Mouse (Mus musculus) WW6 (cell line): ENCODE results near the gene Tstd3.

ENCODE experiments used
- DNase-seq: peaks from one replicate; pipeline ENCODE4 v3.0.0-alpha.2; 2013; ENCODE audit warnings: low read depth, low spot score

The Tstd3 gene

GRCm38 (mm10) chr4:21766863-21767304, at the start of gene Tstd3, which contains the start of gene Usp45:
Gene Tstd3, minus strand, starts transcription at chr4:21767212.
Gene Usp45, plus strand, starts transcription at chr4:21767156.
- no peak for DNase-seq

GRCm38 (mm10) chr4:21814029-21814428, 47.0 kb upstream of the Tstd3 start:
- peak; percentile 53 for DNase-seq

- DNase-seq: no peak
Observed at GRCm38 (mm10) chr4:21812635-21813034, 45.6 kb upstream of the Tstd3 start.

- DNase-seq: no peak
Observed at GRCm38 (mm10) chr4:21810608-21811007, 43.6 kb upstream of the Tstd3 start.

GRCm38 (mm10) chr4:21807204-21807603, 40.2 kb upstream of the Tstd3 start:
- no peak for DNase-seq

- DNase-seq: no peak
Observed at GRCm38 (mm10) chr4:21801620-21802019, 34.6 kb upstream of the Tstd3 start.

GRCm38 (mm10) chr4:21801013-21801412, 34.0 kb upstream of the Tstd3 start:
- DNase-seq: no peak

- DNase-seq: no peak
Observed at GRCm38 (mm10) chr4:21793631-21794030, 26.6 kb upstream of the Tstd3 start.

- DNase-seq: no peak
Observed at GRCm38 (mm10) chr4:21789836-21790235, 22.8 kb upstream of the Tstd3 start.

- no peak for DNase-seq
Observed at GRCm38 (mm10) chr4:21788903-21789302, 21.9 kb upstream of the Tstd3 start.

- no peak for DNase-seq
Observed at GRCm38 (mm10) chr4:21786268-21786667, 19.3 kb upstream of the Tstd3 start.

- no peak for DNase-seq
Observed at GRCm38 (mm10) chr4:21780816-21781726, 14.1 kb upstream of the Tstd3 start.

GRCm38 (mm10) chr4:21776946-21777265, 9.9 kb upstream of the Tstd3 start:
- DNase-seq: no peak

GRCm38 (mm10) chr4:21776091-21776945, 9.3 kb upstream of the Tstd3 start:
- DNase-seq: peak; percentile 78

GRCm38 (mm10) chr4:21772306-21772705, 5.3 kb upstream of the Tstd3 start:
- no peak for DNase-seq

GRCm38 (mm10) chr4:21771064-21771463, 4.1 kb upstream of the Tstd3 start:
- DNase-seq: no peak

GRCm38 (mm10) chr4:21766171-21766862, 695 bp downstream of the Tstd3 start:
- no peak for DNase-seq

- no peak for DNase-seq
Observed at GRCm38 (mm10) chr4:21763827-21764226, 3.2 kb downstream of the Tstd3 start.

GRCm38 (mm10) chr4:21761416-21762160, 5.4 kb downstream of the Tstd3 start:
- no peak for DNase-seq

GRCm38 (mm10) chr4:21758860-21759259, 8.2 kb downstream of the Tstd3 start:
- DNase-seq: no peak

- no peak for DNase-seq
Observed at GRCm38 (mm10) chr4:21755123-21755789, 11.8 kb downstream of the Tstd3 start.
